Mouse (Mus musculus) cerebellum, postnatal 14 days (tissue): ENCODE data around the gene Aacs.
A peak's percentile ranks its signal among the peaks of the same experiment; 100 is the strongest.

Experiments
- DNase-seq, 2 experiments: peaks; one replicate each; pipeline ENCODE4 v3.0.0; 2021; ENCODE audit warnings: mixed read lengths in 2 of 2

The Aacs gene

GRCm38 (mm10) chr5:125466483-125466882 is 9.1 kb upstream of the Aacs start:
- no peak for DNase-seq

- DNase-seq, result peak in 1 of 2 experiments; percentile 26
Observed at GRCm38 (mm10) chr5:125467261-125467660, 8.4 kb upstream of the Aacs start.

GRCm38 (mm10) chr5:125470713-125471112 is 4.9 kb upstream of the Aacs start:
- DNase-seq, result no peak

GRCm38 (mm10) chr5:125472796-125473475 is 2.7 kb upstream of the Aacs start:
- no peak for DNase-seq

GRCm38 (mm10) chr5:125475030-125475429 is 584 bp upstream of the Aacs start:
- DNase-seq, result no peak

GRCm38 (mm10) chr5:125476286-125476625 is 642 bp downstream of the Aacs start:
- DNase-seq, result peak; percentile 70 to 75

- peak; percentile 60 to 66 for DNase-seq
Observed at GRCm38 (mm10) chr5:125476799-125477198, 1.2 kb downstream of the Aacs start.

- DNase-seq, result no peak
Observed at GRCm38 (mm10) chr5:125477533-125477932, 1.9 kb downstream of the Aacs start.

GRCm38 (mm10) chr5:125478037-125478436 is 2.4 kb downstream of the Aacs start:
- DNase-seq, result no peak

- DNase-seq, result no peak
Observed at GRCm38 (mm10) chr5:125479376-125479775, 3.8 kb downstream of the Aacs start.

GRCm38 (mm10) chr5:125480434-125481231 is 5.0 kb downstream of the Aacs start:
- no peak for DNase-seq

GRCm38 (mm10) chr5:125482474-125482873 is 6.9 kb downstream of the Aacs start:
- no peak for DNase-seq

- DNase-seq, result no peak
Observed at GRCm38 (mm10) chr5:125483712-125484611, 8.3 kb downstream of the Aacs start.

GRCm38 (mm10) chr5:125485031-125485778 is 9.6 kb downstream of the Aacs start:
- no peak for DNase-seq

- DNase-seq, result peak in 1 of 2 experiments; percentile 60
Observed at GRCm38 (mm10) chr5:125486088-125486487, 10.5 kb downstream of the Aacs start.

GRCm38 (mm10) chr5:125487375-125488115 is 11.9 kb downstream of the Aacs start:
- DNase-seq, result peak; percentile 96 to 98

- peak; percentile 56 to 66 for DNase-seq
Observed at GRCm38 (mm10) chr5:125488116-125488455, 12.5 kb downstream of the Aacs start.

GRCm38 (mm10) chr5:125488953-125489352 is 13.3 kb downstream of the Aacs start:
- peak in 1 of 2 experiments; percentile 63 for DNase-seq

- peak; percentile 84 to 85 for DNase-seq
Observed at GRCm38 (mm10) chr5:125491107-125491506, 15.5 kb downstream of the Aacs start.

GRCm38 (mm10) chr5:125492379-125493092 is 16.9 kb downstream of the Aacs start:
- peak; percentile 69 to 71 for DNase-seq

GRCm38 (mm10) chr5:125493093-125493423 is 17.4 kb downstream of the Aacs start:
- DNase-seq, result peak; percentile 44 to 54
